Mouse (Mus musculus) heart, embryonic 13.5 days (tissue): ENCODE results near the gene Zbtb32. TPM values are rescaled to one million over a fixed set of nuclear protein-coding genes. Genes with fewer than 3 reads are reported as not detected.

Experiments
- ATAC-seq: fragments of 200-750 bp; cut with Nextera tagmentation; 2 replicates; pipeline ENCODE4 v1.8.0; 2017; ENCODE audit warnings: moderate TSS enrichment; ENCODE audit not compliant: insufficient number of reproducible peaks, low FRiP score, low TSS enrichment; ENCODE audit errors: extremely low read depth
- H3K27ac ChIP-seq: fragments of 300-500 bp; sonication (generic); replicated peaks from 2 replicates; pipeline ENCODE4 v1.5.1; 2015; ENCODE audit warnings: moderate library complexity, mild to moderate bottlenecking, inconsistent platforms
- H3K27me3 ChIP-seq: fragments of 300-500 bp; sonication (generic); replicated peaks from 2 replicates; pipeline ENCODE4 v1.6.1; 2015; ENCODE audit warnings: mild to moderate bottlenecking, inconsistent platforms
- H3K36me3 ChIP-seq: fragments of 300-500 bp; sonication (generic); 2 replicates; pipeline ENCODE4 v1.6.1; 2015; ENCODE audit warnings: mild to moderate bottlenecking, inconsistent platforms
- H3K4me1 ChIP-seq: fragments of 300-500 bp; sonication (generic); 2 replicates; pipeline ENCODE4 v1.6.1; 2015; ENCODE audit warnings: inconsistent platforms
- H3K4me2 ChIP-seq: fragments of 300-500 bp; sonication (generic); 2 replicates; pipeline ENCODE4 v1.6.1; 2015; ENCODE audit warnings: inconsistent platforms, mild to moderate bottlenecking, moderate library complexity
- H3K4me3 ChIP-seq: fragments of 300-500 bp; sonication (generic); 2 replicates; pipeline ENCODE4 v1.5.1; 2015; ENCODE audit warnings: moderate library complexity, mild to moderate bottlenecking, inconsistent platforms
- H3K9ac ChIP-seq: fragments of 300-500 bp; sonication (generic); 2 replicates; pipeline ENCODE4 v1.6.1; 2015; ENCODE audit warnings: inconsistent platforms, mild to moderate bottlenecking, moderate library complexity
- H3K9me3 ChIP-seq: fragments of 300-500 bp; sonication (generic); 2 replicates; pipeline ENCODE4 v1.6.1; 2016; ENCODE audit warnings: inconsistent platforms
- WGBS: fragments of 180-500 bp; shearing (Covaris S2); methylation state at CpG from one replicate; pipeline ENCODE4 v1.1.7; 2015; ENCODE audit warnings: mixed read lengths; 5-methylcytosine and 5-hydroxymethylcytosine counted together
- polyA plus RNA-seq: library from polyadenylated mRNA; unstranded; fragments of >200 nt; fragmentation: Nextera tagmentation; extraction: Ambion mirVana; gene quantifications from 2 replicates; pipeline ENCODE4 v1.2.1, GENCODE M21; 2015

Gene Zbtb32
- polyA plus RNA-seq, 1 experiment from 2014 or later = 0.13 TPM

DNA sequence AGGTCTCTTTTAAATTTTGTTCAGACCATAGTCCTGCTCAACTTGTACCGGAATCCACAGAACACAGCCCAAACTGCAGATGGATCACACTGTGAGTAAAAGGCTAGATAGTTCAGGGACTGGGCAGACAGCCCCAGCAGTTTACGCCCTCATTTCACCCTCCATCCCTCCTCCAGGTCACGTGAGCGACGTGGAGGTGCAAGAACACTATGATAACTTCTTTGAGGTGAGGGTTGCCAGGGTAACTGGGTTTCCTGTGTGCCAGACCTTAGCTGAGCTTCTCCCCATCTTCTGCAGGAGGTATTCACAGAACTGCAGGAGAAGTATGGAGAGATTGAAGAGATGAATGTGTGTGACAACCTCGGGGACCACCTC lies 34.8 kb downstream of the Zbtb32 start:
- Histone ChIP-seq H3K9ac (peak overlapping the region; percentile 96), H3K27ac (peak overlapping the region; percentile 98), H3K36me3 (peaks cover 52% of the 10 kb centered on the region), H3K9me3 (no peaks in the 10 kb centered on the region), H3K4me3 (peak overlapping the region; percentile 91), H3K27me3 (no peaks in the 10 kb centered on the region), H3K4me2 (peak overlapping the region; percentile 85), H3K4me1 (peaks cover 20% of the 10 kb centered on the region)
- ATAC-seq = no peak
- 19% methylated on average over 6 of the region's 6 CpGs for WGBS

DNA sequence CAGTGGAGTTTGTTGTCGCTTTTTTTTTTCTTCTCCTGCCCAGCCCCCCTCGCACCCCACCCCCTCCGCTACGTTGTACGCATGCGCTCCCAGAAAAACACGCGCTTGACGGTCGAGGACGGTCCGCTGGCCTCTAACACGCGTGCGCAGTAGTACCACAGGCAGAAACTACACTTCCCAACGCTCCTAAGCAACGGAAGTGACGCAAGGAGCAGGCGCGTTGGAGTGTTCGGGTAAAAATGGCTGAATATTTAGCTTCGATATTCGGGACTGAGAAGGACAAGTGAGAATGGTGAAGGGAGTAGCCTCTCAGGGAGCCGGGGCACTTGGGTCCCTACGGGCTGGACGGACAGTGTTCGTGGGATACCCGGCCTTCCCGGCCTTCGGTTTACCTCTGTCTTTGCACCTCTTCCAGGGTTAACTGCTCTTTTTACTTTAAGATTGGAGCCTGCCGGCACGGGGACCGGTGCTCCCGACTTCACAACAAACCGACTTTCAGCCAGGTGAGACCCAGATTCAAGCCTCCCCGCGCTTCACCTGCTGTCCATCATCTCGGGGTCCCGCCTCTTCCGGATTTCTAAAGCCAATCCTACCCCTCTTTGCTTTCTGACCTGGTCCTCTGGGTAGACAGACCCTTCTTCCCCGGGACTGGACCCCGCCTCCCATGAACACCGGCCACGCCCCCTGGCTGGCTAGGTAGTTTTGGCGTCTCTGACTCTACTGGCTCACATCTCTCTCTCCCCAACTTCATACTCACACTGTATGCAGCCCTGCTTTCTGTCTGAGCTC lies 35.4 kb downstream of the Zbtb32 start, which contains the start of the genes U2af1l4, Gm49396 and Psenen:
U2af1l4 (plus strand) TSS at position 185 of the 789 bp plus-strand sequence.
Gm49396 (plus strand) TSS at position 228 of the 789 bp plus-strand sequence.
Psenen (minus strand) TSS at position 511 of the 789 bp plus-strand sequence.
- H3K9ac ChIP-seq = peak within 1 kb of the TSS; percentile 96
- peak within 1 kb of the TSS; percentile 91 for H3K4me3 ChIP-seq
- peak within 1 kb of the TSS; percentile 85 for H3K4me2 ChIP-seq
- peaks cover 46% of the 10 kb centered on the region for H3K36me3 ChIP-seq
- peaks cover 26% of the 10 kb centered on the region for H3K4me1 ChIP-seq
- under 1% methylated on average over 44 of the region's 45 CpGs for WGBS
- peak within 1 kb of the TSS; percentile 98 for H3K27ac ChIP-seq
- H3K27me3 ChIP-seq = no peaks in the 10 kb centered on the region
- H3K9me3 ChIP-seq = no peaks in the 10 kb centered on the region
- peak; percentile 79 for ATAC-seq

GRCm38 (mm10) chr7:30562526-30563116 lies 36.1 kb downstream of the Zbtb32 start:
- peak overlapping the region; percentile 85 for H3K4me2 ChIP-seq
- peak overlapping the region; percentile 87 for H3K9ac ChIP-seq
- H3K27me3 ChIP-seq = no peaks in the 10 kb centered on the region
- peaks cover 43% of the 10 kb centered on the region for H3K36me3 ChIP-seq
- H3K4me1 ChIP-seq = peaks cover 33% of the 10 kb centered on the region
- H3K9me3 ChIP-seq = no peaks in the 10 kb centered on the region
- WGBS = under 1% methylated on average over 27 of the region's 27 CpGs
- H3K27ac ChIP-seq = peak overlapping the region; percentile 98
- H3K4me3 ChIP-seq = peak overlapping the region; percentile 91
- no peak for ATAC-seq

GRCm38 (mm10) chr7:30560296-30560695 lies 38.4 kb downstream of the Zbtb32 start:
- H3K36me3 ChIP-seq = peaks cover 43% of the 10 kb centered on the region
- ATAC-seq = no peak
- H3K4me1 ChIP-seq = peaks cover 33% of the 10 kb centered on the region
- H3K9ac ChIP-seq = peak overlapping the region; percentile 72
- H3K9me3 ChIP-seq = no peaks in the 10 kb centered on the region
- peak overlapping the region; percentile 72 for H3K4me3 ChIP-seq
- peak overlapping the region; percentile 98 for H3K4me2 ChIP-seq
- H3K27ac ChIP-seq = no peak overlapping the region; the same call in 1 of the 2 replicates
- no peaks in the 10 kb centered on the region for H3K27me3 ChIP-seq
- 64% methylated on average over 2 of the region's 2 CpGs for WGBS

DNA sequence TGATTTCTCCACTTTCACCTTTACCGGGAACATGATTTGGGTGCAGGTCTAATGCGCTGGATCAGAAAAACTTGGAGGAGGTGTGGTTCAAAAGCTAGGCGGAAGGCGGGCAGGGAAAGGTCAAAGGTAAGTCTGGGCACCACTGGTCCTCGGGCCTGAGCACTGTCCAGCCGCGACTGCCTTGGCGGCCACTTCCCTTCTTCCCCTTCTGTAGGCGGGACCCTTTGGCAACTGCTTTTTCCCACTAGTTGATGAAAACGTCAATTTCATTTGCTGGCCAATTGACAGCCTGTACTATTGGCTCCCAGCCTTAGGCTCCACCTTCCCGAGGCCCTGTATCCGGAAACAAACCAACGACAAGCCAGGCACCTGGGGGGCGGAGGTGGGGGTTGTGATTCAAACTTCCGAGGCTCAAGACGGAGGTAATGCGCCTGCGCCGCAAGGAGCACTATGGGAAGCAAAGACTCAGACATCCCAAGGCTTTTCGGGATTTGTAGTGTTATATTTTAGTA lies 39.2 kb downstream of the Zbtb32 start, which contains the start of gene Lin37:
Lin37 (minus strand) TSS at position 396 of the 512 bp plus-strand sequence.
- peak within 1 kb of the TSS; percentile 98 for H3K4me2 ChIP-seq
- H3K9me3 ChIP-seq = no peaks in the 10 kb centered on the region
- peak within 1 kb of the TSS; percentile 72 for H3K4me3 ChIP-seq
- H3K27ac ChIP-seq = peak within 1 kb of the TSS; percentile 61
- peaks cover 33% of the 10 kb centered on the region for H3K4me1 ChIP-seq
- H3K9ac ChIP-seq = peak within 1 kb of the TSS; percentile 90
- ATAC-seq = peak; percentile 61
- under 1% methylated on average over 20 of the region's 20 CpGs for WGBS
- no peaks in the 10 kb centered on the region for H3K27me3 ChIP-seq
- peaks cover 45% of the 10 kb centered on the region for H3K36me3 ChIP-seq

DNA sequence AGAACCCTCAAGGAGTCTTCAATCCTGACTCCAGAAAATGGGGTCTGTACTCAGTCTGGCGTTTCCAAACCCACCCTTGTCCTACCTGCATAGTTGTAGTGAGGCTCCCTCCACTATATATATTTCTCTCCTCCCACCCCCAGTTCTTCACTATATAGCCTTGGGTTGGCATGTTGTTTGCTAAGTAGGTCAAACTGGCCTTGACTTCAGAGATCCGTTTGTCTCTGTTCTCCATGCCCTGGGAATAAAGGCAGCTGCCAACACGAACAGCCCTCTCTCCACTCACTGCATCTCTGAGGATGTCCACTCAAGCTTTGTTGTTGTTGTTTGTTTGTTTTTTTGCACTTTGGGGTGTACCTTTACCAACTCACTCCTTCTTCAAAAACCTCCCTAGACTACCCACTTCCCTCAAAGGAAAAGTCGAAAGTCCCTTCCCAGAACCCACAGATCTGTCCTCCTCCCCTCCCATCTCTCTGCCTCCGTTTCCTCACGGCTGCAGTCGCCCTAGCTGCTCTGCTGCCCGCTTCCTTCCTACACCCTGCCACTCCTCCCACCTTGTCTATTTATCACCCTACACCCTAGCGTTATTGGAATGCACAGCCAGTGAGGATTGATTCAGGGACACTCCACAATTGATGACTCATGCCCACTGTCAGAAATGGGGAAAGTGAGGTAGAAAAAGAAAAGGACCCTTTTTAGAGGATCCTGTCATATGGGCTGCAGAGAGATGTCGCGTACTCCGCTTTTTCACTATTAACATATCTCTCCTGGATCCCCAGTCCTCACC lies 39.9 kb downstream of the Zbtb32 start:
- H3K27ac ChIP-seq = peak overlapping the region; percentile 61
- no peak for ATAC-seq
- no peaks in the 10 kb centered on the region for H3K9me3 ChIP-seq
- WGBS = 13% methylated on average over 12 of the region's 12 CpGs
- H3K9ac ChIP-seq = peak overlapping the region; percentile 90
- H3K4me1 ChIP-seq = peaks cover 30% of the 10 kb centered on the region
- peak overlapping the region; percentile 72 for H3K4me3 ChIP-seq
- H3K36me3 ChIP-seq = peaks cover 45% of the 10 kb centered on the region
- H3K4me2 ChIP-seq = peak overlapping the region; percentile 98
- no peaks in the 10 kb centered on the region for H3K27me3 ChIP-seq

- Histone ChIP-seq H3K9me3 (no peaks in the 10 kb centered on the region), H3K27me3 (no peaks in the 10 kb centered on the region), H3K4me3 (peak overlapping the region; percentile 72), H3K27ac (no peak overlapping the region), H3K4me1 (peaks cover 36% of the 10 kb centered on the region), H3K9ac (peak overlapping the region; percentile 90), H3K4me2 (peak overlapping the region; percentile 98), H3K36me3 (peaks cover 45% of the 10 kb centered on the region)
- WGBS = 79% methylated on average over 13 of the region's 13 CpGs
- no peak for ATAC-seq
Measured at GRCm38 (mm10) chr7:30557901-30558514, 40.7 kb downstream of the Zbtb32 start.

GRCm38 (mm10) chr7:30556894-30557536 lies 41.7 kb downstream of the Zbtb32 start:
- Histone ChIP-seq H3K4me3 (no peak overlapping the region), H3K9me3 (no peaks in the 10 kb centered on the region), H3K4me2 (no peak overlapping the region), H3K4me1 (peaks cover 40% of the 10 kb centered on the region), H3K27me3 (no peaks in the 10 kb centered on the region), H3K9ac (no peak overlapping the region), H3K36me3 (peaks cover 45% of the 10 kb centered on the region), H3K27ac (no peak overlapping the region)
- WGBS = 91% methylated on average over 18 of the region's 18 CpGs
- no peak for ATAC-seq

DNA sequence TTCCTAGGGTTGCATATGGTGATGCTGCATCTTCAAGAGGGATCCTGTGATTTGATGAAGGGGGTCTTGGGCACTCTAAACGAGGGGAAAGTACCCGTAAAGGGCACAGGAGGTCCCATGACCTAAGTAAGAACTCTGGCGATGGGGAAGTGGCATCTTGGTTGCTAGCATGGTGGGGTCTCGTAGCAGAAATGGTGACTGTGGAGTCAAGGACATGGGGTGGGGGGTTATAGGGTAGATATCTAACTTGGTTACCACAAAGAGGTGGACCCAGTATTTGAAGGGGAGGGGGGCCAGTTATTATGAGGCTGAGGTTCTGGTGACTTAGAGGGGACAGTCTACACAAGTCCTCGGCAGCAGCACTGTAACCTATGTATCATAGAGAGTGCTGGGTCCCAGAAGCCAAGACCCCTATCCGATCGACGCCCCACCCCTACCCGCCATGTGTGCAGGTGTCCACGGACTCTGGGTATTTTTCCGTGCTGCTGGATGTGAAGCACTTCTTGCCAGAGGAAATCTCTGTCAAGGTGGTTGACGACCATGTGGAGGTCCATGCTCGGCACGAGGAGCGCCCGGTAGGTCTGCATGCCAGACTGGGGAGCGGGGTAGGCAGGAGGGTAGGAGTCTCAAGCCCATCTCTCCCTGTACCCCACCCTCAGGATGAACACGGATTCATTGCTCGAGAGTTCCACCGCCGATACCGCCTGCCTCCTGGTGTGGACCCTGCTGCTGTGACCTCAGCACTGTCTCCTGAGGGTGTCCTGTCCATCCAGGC lies 44.7 kb downstream of the Zbtb32 start:
- Histone ChIP-seq H3K9me3 (no peaks in the 10 kb centered on the region), H3K4me2 (peak overlapping the region; percentile 80), H3K36me3 (peaks cover 47% of the 10 kb centered on the region), H3K4me3 (peak overlapping the region; percentile 79), H3K27ac (peak overlapping the region; percentile 96), H3K4me1 (peaks cover 34% of the 10 kb centered on the region), H3K9ac (peak overlapping the region; percentile 90), H3K27me3 (no peaks in the 10 kb centered on the region)
- 79% methylated on average over 22 of the region's 22 CpGs for WGBS
- ATAC-seq = no peak
